Mouse (Mus musculus) heart, embryonic 12.5 days (tissue): ENCODE data around the gene Rims4. TPM values are rescaled to one million over a fixed set of nuclear protein-coding genes. Genes with fewer than 3 reads are reported as not detected.

Experiments used
- ATAC-seq: fragments of 200-750 bp; cut with Nextera tagmentation; 2 replicates; pipeline ENCODE4 v1.8.0; 2017; ENCODE audit warnings: moderate TSS enrichment, moderate library complexity; ENCODE audit not compliant: insufficient number of reproducible peaks, low FRiP score
- H3K27ac ChIP-seq: fragments of 300-500 bp; sonication (generic); 2 replicates; pipeline ENCODE4 v1.5.1; 2016; ENCODE audit warnings: mild to moderate bottlenecking, moderate library complexity; ENCODE audit not compliant: poor library complexity, severe bottlenecking
- H3K27me3 ChIP-seq: fragments of 300-500 bp; sonication (generic); replicated peaks from 2 replicates; pipeline ENCODE4 v1.6.1; 2016; ENCODE audit warnings: mild to moderate bottlenecking, moderate library complexity
- H3K36me3 ChIP-seq: fragments of 300-500 bp; sonication (generic); 2 replicates; pipeline ENCODE4 v1.6.1; 2016; ENCODE audit warnings: mild to moderate bottlenecking, moderate library complexity
- H3K4me1 ChIP-seq: fragments of 300-500 bp; sonication (generic); replicated peaks from 2 replicates; pipeline ENCODE4 v1.6.1; 2016; ENCODE audit warnings: mild to moderate bottlenecking
- H3K4me2 ChIP-seq: fragments of 300-500 bp; sonication (generic); 2 replicates; pipeline ENCODE4 v1.6.1; 2016; ENCODE audit warnings: mild to moderate bottlenecking, moderate library complexity
- H3K4me3 ChIP-seq: fragments of 300-500 bp; sonication (generic); 2 replicates; pipeline ENCODE4 v1.5.1; 2016; ENCODE audit warnings: mild to moderate bottlenecking
- H3K9ac ChIP-seq: fragments of 300-500 bp; sonication (generic); 2 replicates; pipeline ENCODE4 v1.6.1; 2016; ENCODE audit warnings: mild to moderate bottlenecking, moderate library complexity
- H3K9me3 ChIP-seq: fragments of 300-500 bp; sonication (generic); replicated peaks from 2 replicates; pipeline ENCODE4 v1.6.1; 2016; ENCODE audit warnings: mild to moderate bottlenecking, moderate library complexity
- WGBS: fragments of 180-500 bp; shearing (Covaris S2); methylation state at CpG from one replicate; pipeline ENCODE4 v1.1.7; 2016; 5-methylcytosine and 5-hydroxymethylcytosine counted together
- polyA plus RNA-seq: library from polyadenylated mRNA; unstranded; fragments of >200 nt; fragmentation: Nextera tagmentation; extraction: Ambion mirVana; gene quantifications from 2 replicates; pipeline ENCODE4 v1.2.1, GENCODE M21; 2016

The Rims4 gene
- polyA plus RNA-seq, 1 experiment from 2014 or later, result 0.77 TPM

DNA sequence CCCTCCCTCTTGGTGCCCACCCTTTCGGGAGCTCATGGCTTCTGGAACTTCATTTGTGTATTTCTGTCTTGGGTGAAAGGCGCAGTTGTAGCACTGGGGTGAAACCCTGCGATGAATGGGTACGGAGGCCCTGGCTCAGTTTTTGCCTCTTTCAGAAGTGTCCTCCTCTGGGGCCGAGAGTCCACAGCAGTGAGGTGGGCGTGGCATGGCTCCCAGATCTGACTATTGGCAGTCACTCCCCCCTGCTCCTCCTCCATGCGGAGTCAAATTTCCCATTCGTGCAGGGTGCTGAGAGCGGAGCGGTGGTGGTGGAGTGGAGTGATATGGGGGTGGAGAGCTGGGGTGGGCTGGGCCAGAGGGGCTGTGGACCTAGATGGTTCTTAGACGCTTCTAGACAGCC lies 94.7 kb downstream of the Rims4 start:
- Histone ChIP-seq H3K27me3 (peaks cover 29% of the 10 kb centered on the region), H3K4me3 (0 out of 2 replicates have a peak overlapping the region, but pooled peaks have one; percentile 3), H3K4me2 (peak overlapping the region; percentile 49), H3K36me3 (no peaks in the 10 kb centered on the region), H3K27ac (no peak overlapping the region), H3K9ac (peak overlapping the region; percentile 8; the same call in 1 of the 2 replicates), H3K4me1 (no peaks in the 10 kb centered on the region), H3K9me3 (no peaks in the 10 kb centered on the region)
- ATAC-seq, result no peak
- 22% methylated on average over 11 of the region's 11 CpGs for WGBS

DNA sequence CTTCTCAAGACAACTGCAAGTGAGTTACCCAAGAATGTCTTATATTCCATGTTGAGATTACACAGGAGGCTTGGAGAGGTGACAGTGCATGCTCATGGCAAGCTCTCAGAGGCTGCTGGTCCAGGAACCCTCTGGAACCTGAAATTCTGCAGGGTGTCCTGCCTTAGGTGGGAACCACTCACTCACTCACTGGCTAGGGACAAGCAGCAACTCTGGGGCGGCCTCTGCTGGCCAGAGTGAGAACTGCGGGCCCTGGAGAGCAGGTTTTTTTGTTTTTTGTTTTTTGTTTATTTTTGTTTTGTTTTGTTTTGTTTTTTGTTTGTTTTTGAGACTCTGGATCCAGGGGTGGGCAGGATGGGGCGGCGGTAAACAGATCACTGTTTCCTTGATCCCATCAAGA lies 95.2 kb downstream of the Rims4 start:
- Histone ChIP-seq H3K4me1 (no peaks in the 10 kb centered on the region), H3K4me2 (peak overlapping the region; percentile 49), H3K4me3 (no peak overlapping the region), H3K27ac (no peak overlapping the region), H3K36me3 (no peaks in the 10 kb centered on the region), H3K9me3 (no peaks in the 10 kb centered on the region), H3K9ac (peak overlapping the region; percentile 8; the same call in 1 of the 2 replicates), H3K27me3 (peaks cover 28% of the 10 kb centered on the region)
- ATAC-seq, result no peak
- WGBS, result 13% methylated on average over 4 of the region's 4 CpGs

DNA sequence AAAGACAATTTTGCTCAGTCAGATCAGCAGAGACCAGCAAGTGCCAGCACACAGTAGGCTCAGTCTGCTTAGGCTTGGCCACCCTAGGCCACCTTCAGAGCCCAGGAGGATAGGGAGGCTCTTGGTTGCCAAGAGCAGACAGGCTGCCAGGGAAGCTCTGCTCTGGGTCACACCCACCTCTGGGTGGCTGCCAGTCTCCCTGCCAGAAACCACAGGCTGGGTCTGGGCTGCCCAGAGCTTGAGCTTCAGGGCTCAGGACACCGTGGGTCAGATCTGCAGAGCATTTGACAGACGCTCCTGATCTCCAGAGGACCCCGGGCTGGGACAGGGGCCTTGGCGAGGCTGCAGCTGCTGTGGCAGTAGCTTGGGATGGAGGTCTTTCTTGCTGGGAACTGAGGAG lies 97.9 kb downstream of the Rims4 start, which contains the start of gene Ccn5:
Ccn5 (plus strand) TSS at position 255 of the 400 bp plus-strand sequence.
- Histone ChIP-seq H3K27me3 (peaks cover 20% of the 10 kb centered on the region), H3K4me1 (no peaks in the 10 kb centered on the region), H3K9me3 (no peaks in the 10 kb centered on the region), H3K4me2 (no peak within 1 kb of the TSS), H3K4me3 (no peak within 1 kb of the TSS), H3K27ac (no peak within 1 kb of the TSS), H3K9ac (no peak within 1 kb of the TSS), H3K36me3 (no peaks in the 10 kb centered on the region)
- 63% methylated on average over 4 of the region's 4 CpGs for WGBS
- no peak for ATAC-seq

DNA sequence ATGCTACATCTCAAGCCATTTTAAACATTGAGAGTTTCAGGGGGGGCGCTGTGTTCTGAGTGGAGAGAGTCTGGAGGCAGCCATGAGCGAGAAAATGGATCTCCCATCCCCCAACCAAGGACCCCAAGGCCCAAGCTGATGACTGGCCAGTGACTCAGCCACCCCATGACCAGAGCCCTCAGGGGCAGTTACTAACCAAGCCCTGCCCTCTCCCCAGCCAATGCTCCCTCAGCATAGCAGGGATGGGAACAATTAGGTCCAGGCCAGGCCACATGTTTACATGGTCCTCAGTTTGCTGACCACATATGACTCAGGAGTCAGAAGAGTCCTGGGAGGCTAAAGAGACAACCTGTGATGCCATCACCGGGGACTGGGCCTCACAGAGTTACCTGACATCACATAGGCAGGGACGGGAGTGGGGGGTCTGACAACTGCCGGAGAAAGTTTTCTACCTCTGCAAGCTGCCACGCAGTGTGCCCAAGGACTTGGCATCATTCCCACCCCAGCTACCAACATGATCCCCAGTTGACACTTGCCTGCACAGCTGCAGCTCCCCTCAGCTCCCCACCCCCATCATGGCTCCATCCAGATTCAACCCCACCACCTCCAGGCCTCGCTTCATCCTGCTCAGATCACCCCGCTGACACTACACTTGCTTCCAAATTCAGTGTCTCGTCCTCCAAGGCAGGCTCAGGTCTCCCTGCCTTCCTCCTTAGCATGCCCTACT lies 103.6 kb downstream of the Rims4 start:
- no peaks in the 10 kb centered on the region for H3K4me1 ChIP-seq

DNA sequence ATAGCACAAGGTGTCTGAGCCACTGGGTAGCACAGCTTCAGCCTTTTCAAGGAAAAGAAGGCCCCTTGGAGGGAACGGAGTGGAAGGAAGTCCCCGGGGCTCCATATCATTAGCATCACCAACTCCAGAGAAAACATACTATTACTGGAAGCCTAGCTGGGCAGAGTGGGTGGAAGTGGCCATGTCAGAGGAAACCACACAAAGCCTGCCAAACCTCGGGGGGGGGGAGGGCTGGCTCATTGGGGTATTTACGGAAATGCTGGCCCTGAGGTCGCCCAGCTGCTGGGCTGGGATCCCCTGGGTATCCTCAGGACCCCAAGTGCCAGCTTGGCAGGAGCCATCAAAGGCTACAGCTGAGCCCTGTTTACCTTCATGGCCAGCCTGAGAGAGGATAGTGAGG lies 105.4 kb downstream of the Rims4 start:
- ATAC-seq, result no peak
- WGBS, result 48% methylated on average over 5 of the region's 5 CpGs
- no peak overlapping the region for H3K27ac ChIP-seq
- H3K4me2 ChIP-seq, result no peak overlapping the region
- H3K4me1 ChIP-seq, result no peaks in the 10 kb centered on the region
- H3K9ac ChIP-seq, result no peak overlapping the region
- no peaks in the 10 kb centered on the region for H3K36me3 ChIP-seq
- H3K27me3 ChIP-seq, result no peaks in the 10 kb centered on the region
- no peak overlapping the region for H3K4me3 ChIP-seq
- H3K9me3 ChIP-seq, result no peaks in the 10 kb centered on the region

More for the DNA sequence above, 103.6 kb downstream of the Rims4 start:
- Histone ChIP-seq H3K27ac (no peak overlapping the region), H3K27me3 (no peaks in the 10 kb centered on the region), H3K4me2 (no peak overlapping the region), H3K4me3 (no peak overlapping the region), H3K9ac (no peak overlapping the region), H3K36me3 (no peaks in the 10 kb centered on the region), H3K9me3 (no peaks in the 10 kb centered on the region)
- no peak for ATAC-seq
- WGBS, result 80% methylated on average over 9 of the region's 9 CpGs

Other genes starting within 250 kb of the Rims4 start
- 3.6 and 3.7 TPM in 2 replicates for gene Ada, start 168.4 kb downstream of the Rims4 start, polyA plus RNA-seq
- gene Ccn5, start 97.8 kb downstream of the Rims4 start, polyA plus RNA-seq, result 0.14 and 0.26 TPM in 2 replicates
- not detected in 2 replicates for gene Kcnk15, start 65.0 kb downstream of the Rims4 start, polyA plus RNA-seq
- gene Ywhab, start 76.3 kb upstream of the Rims4 start, polyA plus RNA-seq, result 270 and 271 TPM in 2 replicates
- gene Pabpc1l, start 106.8 kb upstream of the Rims4 start, polyA plus RNA-seq, result 0.96 and 1.0 TPM in 2 replicates
- gene Stk4, start 151.6 kb upstream of the Rims4 start, polyA plus RNA-seq, result 22.1 and 23.4 TPM in 2 replicates
- gene Tomm34, start 152.5 kb upstream of the Rims4 start, polyA plus RNA-seq, result 55.7 and 56.6 TPM in 2 replicates